Mouse (Mus musculus): Measurements from ENCODE around the gene Idh3a.
"Not testable (repeated sequence)": the region's sequence is repeated elsewhere in the genome, so short reads cannot be mapped to it uniquely, and the experiment has no call there.

The Idh3a gene

DNA sequence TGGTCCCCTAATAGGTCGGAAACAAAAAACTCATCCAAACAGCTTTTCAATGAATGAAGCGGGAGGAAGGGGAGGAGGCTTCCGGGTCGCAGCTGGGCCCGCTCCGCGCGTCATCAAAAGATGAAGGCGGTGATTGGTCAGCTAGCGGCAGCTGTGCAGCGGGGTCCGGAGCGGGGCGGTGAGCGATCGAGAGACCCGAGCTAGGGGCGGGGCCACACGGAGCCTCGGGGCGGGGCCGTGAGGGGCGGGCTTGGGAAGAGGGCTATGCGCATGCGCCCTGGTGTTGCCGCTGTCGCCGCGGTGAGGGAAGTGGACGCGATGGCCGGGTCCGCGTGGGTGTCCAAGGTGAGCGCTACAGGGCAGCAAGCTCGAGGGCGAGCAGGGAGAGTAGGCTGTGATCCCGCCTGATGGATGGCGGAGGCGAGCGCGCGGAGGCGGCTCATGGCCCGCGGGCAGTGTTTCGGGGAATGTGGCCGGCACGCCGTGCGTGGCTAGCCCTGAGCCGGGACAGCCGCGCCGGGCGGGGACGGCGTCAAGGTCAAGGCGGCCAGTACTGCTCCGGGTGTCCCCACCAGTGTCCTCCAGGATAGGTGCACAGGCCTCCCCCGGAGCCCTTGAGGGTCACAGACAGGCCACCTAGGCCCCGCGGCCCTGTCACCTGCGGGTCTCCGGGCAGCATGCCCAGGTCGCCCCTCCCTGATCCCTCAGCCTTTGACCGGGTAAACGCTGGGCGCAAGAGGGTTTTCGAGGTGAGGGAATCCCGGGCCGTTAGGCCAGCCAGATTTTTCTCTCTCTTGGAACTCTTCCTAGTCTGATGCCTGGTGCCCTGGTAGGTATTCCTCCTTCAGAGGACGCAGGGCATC is at the start of gene Idh3a:
Gene Idh3a (plus strand): TSS at position 136 of the 863 bp plus-strand sequence.
- in situ Hi-C loops (cut with MseI, MboI), result no loop called here

DNA sequence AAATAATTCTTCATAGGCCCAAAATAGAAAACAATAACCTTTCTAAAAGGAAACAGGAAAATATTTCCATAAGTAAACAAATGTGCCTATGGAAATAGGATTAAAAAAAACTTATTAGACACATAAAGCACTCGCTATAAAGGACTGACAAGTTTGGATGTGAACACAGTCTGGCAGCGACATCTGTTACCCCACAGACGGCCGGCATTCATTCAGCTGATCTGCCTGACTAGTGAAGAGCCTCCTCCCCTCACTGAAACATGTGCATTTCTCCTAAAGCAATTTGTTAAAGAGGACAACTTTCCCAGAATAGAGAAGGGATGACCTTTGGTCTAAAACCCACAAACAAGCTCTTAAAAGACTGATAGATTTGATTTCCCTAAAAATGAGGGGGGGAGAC is 49.1 kb upstream of the Idh3a start:
- in situ Hi-C loops (cut with MseI, MboI), result no loop called here

DNA sequence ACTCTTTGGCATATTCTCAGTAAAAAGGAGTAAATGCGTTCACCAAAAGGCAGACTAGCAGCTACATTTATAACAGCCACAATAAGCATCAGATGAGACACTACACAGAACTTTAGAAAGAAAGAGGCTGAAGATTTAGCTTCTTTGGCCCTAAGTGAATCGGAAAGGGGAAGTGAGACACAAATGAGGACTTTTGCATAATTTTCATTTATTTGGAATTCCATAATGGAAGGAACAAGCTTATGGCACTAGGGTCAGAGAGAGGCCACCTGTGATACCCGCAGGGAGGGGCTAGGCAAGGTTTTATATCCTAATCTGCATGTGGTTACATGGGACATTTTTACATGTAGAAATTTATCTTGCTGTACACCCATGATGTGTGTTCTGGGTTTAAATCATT is 48.7 kb upstream of the Idh3a start:
- in situ Hi-C loops (cut with MseI, MboI), result no loop called here

DNA sequence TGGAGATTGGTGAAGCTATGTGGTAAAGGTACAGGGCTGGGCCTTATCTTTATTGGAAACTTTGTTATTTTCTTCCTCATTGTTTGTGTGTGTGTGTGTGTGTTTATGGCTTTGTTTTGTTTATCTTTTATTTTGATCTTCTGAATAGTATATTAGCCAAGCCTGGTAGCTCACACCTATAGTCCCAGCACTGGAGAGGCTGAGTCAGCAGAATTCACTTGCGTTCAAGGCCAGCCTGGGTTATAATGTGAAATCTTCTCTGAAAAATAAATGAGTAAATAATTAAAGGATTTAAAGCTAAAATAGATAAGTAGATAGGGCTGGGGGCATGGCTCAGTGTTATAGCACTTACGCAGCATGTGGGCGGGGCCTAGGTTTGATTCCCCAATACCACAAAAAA is 47.9 kb upstream of the Idh3a start:
- in situ Hi-C loops (cut with MseI, MboI), result no loop called here

DNA sequence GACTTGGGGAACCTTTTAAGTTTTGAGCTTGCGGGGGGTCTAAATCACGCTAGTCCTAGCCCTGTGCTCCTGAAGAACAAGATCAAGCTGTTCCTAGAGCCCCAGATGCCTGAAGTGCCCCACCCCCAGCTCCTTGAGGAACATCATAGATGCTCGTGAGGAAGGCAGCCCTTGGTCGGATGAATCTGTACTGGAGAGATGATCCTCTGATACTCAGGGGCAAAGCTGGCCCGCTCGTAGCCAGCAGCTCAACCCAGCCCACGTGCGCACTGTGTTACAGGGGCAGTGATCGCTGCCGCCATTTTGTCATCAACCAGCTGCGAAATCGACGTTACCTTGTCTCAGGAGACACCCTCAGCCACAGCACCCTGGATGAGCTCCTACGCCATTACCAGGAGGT is 47.5 kb upstream of the Idh3a start, which contains the start of gene Sh2d7:
Gene Sh2d7 (plus strand): TSS at position 301 of the 400 bp plus-strand sequence.
- in situ Hi-C loops (cut with MseI, MboI), result no loop called here

DNA sequence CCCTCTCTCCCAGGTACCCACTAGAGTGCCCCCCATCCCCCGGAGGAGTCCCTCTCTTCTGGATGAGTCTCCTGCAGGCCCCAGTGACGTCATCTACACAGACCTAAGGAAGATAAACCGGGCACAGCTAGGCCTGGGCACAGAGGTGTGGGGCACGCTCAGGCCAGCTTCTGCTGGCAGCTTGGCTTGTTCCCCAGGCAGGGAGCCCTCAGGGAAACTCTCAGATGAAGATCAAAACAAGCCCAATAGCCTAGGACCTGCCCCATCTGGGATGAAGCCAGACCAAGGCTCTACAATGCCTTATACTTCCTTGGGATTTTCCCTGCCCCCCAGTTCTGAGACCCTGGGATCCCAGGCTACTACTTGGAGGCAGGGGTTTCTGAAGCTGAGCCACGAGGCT is 45.3 kb upstream of the Idh3a start:
- in situ Hi-C loops (cut with MseI, MboI), result no loop called here

DNA sequence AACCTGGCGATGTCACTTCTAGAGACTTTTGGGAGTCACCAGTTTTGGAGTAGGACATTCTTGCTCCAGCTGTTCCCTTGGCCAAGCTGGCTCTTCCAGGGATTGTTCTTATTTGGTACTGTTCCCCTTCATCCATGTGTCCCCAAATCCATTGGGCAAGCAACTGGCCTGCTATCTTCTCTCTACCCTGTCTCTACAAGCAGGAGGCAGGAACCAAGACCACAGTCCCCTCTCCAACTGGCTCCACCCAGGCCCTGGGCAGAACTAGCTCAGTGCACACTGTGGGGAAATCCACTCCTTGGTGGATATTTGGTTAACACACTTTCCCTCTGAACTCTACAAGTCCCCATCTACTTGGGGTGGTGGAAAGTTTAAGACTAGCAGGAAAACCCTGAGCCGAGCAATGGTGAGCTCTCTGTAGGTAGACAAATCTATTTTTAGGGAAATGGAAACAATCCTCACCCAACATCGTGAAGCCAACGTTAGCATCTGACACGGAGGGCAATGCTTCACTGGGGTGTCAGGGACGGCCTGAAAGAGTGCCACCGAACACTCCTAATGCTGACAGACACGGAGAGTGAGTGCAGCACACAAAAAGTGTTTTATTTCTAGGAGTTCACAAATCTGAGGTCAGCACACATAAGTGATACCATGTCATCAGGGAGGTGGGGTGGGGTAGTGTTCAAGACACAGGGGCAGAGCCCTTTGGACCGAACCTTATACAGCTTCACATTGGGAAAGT is 41.8 kb upstream of the Idh3a start:
- in situ Hi-C loops (cut with MseI, MboI), result no loop called here

DNA sequence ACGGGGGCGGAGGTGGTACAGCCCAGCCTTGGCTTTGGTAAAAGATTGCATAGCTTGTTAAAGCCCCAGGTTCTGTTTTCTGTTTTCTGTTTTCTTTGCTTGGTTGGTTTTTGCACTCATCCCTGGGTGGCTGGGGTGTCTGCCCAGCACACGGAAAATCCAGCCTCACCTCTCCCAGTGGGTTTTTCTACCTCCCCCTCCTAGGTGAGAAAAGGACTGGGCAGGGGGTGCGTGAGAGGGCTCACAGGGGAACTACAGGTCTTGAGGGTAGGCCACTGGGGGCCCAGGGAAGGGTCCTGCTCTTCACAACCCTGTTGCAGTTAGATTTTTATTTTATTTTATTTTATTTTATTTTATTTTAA is 41.2 kb upstream of the Idh3a start:
- in situ Hi-C loops (cut with MseI, MboI), result no loop called here

DNA sequence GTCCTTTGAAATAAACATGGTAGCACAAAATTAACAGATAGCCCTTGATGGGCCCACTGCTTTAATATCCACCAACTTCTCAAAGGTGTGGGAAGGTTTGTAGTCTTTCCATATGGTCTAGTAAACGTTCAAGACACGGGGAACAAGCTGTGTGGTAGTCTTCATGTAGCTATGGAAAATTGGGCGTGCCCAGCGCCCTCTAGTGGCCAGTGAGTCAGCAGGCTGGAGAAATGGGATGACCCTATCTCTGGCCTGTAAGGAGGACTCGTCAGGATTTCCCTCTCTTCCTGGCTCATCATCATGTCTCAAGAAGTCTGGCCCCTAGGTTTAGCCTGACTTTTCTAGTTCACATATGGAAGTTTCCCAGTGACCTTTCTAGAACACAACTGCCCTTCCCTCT is 38.6 kb upstream of the Idh3a start:
- in situ Hi-C loops (cut with MseI, MboI), result no loop called here

DNA sequence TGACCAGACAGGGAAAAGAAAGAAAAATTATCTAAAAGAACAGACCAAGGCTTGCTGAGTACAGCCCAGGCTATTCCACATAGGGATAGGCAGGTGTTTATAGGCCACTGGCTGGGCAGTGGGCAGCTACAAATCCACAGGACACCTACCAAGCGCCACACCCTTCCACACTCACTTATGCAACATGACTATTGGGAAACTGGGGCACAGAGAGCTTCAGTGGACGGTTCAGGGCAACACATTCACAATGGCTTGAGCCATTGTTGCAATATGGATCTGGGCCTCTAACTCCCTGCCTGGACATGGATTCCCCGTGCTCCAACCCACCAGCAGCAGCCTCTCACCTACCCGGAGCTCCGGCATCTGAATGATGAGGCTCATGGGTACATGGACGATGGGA is 36.7 kb upstream of the Idh3a start:
- in situ Hi-C loops (cut with MseI, MboI), result no loop called here

DNA sequence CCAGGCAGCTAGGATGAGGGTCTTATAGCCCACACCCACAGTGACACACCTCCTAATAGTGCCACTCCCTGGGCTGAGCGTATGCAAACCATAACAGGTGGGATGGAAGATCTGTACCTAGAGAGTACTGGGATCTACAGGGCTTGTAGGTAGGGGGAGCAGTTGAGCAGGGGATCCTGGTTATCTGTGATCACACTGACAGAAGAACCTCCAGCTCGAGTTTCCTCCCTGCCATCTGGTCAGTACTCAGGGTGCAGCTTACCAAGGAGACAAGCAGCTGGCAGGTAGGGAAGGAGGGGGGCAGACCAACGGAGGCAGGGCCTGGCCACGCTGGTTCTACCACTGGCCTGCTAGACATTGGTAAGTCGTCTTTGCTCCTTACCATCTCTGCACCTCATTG is 33.7 kb upstream of the Idh3a start:
- in situ Hi-C loops (cut with MseI, MboI), result loop anchor here in 1 of 2 experiments (5.0 to 10.0 kb wide), 2 partner anchors 55 to 122 kb away; no protein-coding TSS in a partner anchor

DNA sequence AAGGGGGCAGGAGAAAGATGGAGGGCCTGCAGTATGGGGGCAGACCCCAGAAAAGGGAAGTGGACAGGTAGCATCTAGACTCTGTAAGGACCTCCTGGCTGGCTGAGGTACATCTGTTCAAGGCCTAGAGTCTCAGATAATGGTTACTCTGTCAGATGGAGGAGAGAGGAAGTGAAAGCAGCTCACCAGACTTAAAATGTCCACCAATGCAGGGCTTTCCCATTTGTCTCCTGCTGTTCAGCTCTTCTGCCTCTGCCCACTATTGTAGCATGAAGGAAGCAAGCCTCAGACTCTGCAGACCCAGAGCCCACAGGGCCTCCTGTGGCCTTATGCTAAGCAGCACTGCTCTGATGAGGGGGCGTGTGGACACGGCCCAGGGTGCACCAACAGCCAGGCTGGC is 31.1 kb upstream of the Idh3a start:
- in situ Hi-C loops (cut with MseI, MboI), result loop anchor here in 1 of 2 experiments (10.0 kb wide), 1 partner anchor 120 kb away; no protein-coding TSS in a partner anchor

DNA sequence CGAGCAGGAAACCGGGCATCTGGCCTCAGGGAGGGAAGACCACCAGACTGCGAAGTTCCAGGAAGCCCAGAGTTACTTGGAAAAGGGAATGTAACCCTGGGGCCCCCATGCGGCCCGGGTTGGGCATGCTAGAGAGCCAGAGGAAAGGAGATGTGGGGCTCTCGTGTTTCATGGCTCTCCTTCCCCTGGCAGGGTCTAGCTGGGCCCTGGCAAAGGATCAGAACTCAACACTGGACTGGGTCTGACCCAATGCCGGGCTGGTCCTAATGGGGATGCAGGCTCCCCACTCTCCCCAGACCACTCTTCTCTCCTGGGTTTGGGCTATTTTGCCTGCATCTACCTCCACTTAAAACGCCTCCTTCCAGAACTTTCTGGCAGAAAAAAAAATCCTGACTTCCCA is 27.4 kb upstream of the Idh3a start:
- in situ Hi-C loops (cut with MseI, MboI), result loop anchor here in 1 of 2 experiments (10.0 kb wide), 1 partner anchor 116 kb away; no protein-coding TSS in a partner anchor

DNA sequence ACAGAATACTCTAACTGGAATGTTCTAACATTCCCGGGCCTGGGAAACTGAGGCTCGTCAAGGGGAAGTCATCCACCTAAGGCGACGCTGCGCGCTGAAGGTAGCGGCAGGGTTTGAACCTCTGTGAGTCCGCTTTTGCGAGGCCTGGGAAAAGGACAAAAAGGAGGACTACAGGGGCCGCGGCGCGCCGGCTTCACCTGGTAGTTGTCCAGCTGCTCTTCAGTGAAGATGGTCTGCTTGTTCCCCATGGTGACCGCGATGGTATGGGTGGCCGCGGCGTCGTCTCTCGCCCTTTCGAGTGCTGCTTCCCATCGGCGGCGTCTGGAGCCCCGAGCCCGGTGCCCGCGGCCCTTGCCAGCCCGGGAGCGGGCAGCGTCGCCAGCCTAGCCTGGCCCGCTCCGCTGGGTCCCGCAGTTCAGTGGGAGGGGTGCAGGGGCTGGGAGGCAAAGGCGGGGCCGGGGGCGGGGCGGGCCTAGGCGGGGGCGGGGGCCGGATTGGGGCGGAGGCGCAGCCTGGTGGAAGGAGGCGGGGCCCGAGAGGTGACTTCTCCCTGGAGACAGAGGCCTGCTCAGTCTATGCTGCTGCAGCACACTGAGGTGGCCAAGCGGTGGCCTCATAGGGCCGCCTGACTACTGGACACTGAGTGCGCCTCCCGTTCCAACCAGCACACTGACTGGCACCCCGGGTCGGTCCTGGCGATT is 26.2 kb upstream of the Idh3a start, which contains the start of gene Cib2:
Gene Cib2 (minus strand): TSS at position 448 of the 701 bp plus-strand sequence.
- in situ Hi-C loops (cut with MseI, MboI), result loop anchor here in 1 of 2 experiments (10.0 kb wide), 1 partner anchor 115 kb away; no protein-coding TSS in a partner anchor

DNA sequence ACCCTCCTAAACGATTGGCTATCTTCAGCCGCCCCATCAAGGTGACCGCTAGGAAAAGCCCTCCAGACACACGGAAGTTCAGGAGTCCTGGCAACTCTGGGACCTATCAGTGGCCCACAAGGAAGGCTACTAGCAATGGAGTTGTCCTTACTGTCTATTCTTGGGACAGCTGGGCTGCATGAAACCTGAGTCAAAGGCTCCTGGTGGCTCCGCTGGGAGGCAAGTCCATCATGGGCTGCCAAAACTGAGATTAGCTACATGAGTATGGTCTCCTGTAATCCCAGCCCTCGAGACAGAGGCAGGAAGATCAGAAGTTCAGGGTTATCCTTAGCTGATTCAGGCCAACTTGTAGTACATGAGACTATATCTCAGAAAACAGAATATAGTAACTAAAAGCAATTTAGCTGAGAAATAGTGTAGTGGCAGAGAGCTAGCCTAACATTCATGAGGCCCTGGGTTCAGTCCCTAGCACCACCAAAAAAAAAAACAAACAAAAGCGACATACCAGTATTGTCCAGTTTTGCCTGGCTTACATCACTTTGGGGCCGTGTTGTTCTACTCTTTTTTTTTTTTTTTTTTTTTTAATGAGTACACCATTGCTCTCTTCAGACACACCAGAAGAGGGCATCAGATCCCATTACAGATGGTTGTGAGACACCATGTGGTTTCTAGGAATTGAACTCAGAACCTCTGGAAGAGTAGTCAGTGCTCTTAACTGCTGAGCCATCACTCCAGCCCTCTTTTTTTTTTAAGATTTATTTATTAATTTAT is 25.1 kb upstream of the Idh3a start:
- in situ Hi-C loops (cut with MseI, MboI), result no loop called here

DNA sequence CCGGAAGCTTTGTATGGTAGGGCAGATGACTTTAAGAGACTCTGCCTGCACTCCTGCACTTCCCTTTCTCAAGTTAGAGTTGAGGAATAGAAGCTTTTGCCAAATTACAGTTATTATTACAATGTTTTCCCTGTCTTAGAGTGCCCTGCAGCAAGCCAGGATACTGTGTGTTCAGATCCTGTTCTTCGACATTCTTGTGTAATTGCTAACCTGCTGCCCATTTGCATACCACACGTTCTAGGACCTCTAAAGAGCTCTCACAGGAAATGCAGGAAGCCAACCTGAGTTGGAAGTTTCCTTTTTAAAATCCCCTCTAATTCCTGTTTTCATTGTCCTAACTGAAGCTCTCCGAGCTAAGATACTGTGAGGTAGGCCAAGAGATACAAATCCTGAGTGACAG is 19.2 kb upstream of the Idh3a start:
- in situ Hi-C loops (cut with MseI, MboI), result no loop called here

DNA sequence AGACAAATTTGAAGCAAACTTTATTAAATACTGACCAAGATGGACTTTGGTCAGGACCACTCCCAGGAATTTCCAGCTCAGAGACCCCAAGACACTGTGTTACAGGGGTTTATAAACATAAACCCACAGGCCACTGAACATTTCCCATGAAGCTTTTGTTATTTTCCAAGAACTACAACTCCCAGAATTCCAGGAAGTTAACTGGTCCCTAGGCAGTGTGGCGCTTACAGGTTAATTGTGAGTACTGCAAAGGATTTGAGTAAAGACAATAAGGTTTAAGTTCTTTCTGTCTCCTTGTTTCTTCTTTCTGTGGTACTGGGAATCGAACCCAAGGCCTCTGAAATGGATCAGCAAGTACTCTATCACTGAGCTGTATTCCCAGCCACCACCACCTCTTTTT is 17.4 kb upstream of the Idh3a start:
- in situ Hi-C loops (cut with MseI, MboI), result no loop called here

DNA sequence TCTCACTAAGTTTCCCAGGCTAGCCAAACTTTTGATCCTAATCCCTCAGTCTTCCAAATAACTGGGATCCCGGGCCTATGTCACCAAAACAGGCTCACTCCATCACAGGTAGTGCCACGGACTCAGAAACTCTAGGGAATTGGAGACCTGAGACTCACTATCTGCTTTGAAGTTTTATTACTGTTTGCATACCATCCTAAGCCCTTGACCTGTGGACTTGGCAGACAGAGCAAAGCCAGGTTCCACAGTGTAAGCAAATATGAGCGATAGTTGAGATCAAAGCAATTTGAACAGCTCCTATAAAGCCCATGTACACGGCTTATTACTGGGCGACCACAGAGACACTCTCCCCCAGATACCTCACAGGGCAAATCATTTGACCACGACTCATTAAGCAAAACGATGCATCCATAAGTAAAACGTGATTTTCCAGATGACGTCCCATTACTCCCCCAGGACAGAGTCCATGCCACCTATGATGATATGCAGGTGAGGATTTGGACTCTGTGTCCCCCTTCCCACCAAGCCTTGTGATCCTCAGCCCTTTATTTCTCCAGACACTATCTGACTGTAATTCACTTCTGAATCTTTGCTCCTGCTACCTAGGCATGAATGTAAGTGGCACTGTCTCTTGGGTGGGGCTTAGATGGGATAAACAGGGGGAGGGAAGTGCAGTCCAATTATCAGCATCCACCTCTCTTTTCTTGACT is 14.8 kb upstream of the Idh3a start:
- in situ Hi-C loops (cut with MseI, MboI), result no loop called here

DNA sequence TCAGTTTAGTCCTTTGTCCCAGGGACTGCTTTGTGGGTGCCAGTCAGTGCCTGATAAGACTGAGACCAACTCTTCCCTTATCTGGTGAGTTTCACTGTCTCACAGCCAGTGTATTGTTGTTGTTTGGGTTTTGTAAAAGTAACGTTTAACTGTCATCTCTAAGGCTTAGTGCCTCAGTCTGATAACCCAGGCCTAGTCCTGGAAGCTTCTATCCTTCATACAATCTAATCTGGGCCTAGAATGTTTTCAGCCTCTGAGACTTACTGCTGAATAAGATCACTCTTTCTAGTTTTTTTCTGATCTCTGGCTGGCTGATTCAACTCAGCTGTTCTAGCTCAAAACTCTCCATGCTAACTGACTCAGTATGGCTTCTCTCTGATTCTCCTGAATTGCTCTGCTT is 2.4 kb upstream of the Idh3a start:
- in situ Hi-C loops (cut with MseI, MboI), result no loop called here

DNA sequence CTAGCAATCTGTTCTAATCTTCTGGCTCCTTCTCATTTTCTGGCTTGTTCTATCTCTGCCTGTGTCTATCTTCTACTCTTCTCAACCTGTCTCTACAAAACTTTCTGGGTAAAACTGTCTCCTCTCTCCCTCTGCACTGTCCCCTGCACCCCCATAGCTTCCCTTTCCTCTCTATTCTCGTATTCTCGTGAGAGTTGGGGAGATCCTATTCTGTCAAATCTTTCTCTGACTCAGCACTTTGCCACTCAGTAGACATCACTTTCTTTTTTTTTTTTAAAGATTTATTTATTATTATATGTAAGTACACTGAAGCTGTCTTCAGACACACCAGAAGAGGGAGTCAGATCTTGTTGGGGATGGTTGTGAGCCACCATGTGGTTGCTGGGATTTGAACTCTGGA is 2.0 kb upstream of the Idh3a start:
- in situ Hi-C loops (cut with MseI, MboI), result not testable (repeated sequence)

DNA sequence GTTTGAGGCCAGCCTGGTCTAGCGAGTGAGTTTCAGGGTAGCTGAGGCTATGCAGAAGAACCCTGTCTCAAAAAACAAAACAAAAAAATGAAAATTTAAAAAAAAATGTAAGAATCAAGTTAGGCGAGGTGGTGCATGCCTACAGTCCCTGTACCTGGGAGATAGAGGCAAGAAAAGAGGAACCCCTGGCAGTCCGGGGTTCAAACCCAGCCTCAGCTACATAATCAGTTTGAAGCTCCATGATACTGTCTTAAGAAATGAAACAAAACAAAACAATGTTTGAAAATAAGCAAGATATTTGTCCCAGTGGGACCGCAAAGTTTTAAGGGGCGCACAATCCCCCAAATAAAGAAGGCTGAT is 315 bp upstream of the Idh3a start:
- in situ Hi-C loops (cut with MseI, MboI), result no loop called here

Data from mouse trophoblast stem cell (cell line).